Mouse (Mus musculus): Measurements from ENCODE around the gene Socs7. TPM values are rescaled to one million over a fixed set of nuclear protein-coding genes. Genes with fewer than 3 reads are reported as not detected.

The Socs7 gene
- polyA plus RNA-seq, 1 experiment, result 10.0 TPM

DNA sequence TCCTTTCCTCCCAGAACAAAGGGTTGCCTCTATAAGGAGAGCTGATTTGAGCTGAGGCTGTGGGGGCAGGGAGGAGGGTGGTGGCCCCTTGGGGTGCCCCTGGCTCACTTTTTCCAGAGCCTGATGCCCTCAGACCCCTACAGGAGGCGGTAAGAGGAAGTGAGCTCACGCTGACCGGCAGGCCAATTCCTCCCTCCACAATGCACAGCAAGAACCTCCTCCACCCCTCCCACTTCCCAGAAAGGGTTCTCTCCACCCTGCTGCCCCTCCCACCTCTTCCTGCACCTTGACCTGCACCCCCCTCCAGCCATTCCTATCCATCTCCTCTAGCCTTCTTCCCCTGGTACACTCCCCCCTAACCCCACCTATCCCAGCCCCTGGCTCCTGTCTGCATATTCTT lies 49.8 kb downstream of the Socs7 start:
- no peak overlapping the region for H3K4me3 ChIP-seq (ENCODE audit: insufficient read depth, low read length)

GRCm38 (mm10) chr11:97412808-97413347 lies 50.5 kb downstream of the Socs7 start:
- no peak overlapping the region for H3K4me3 ChIP-seq (ENCODE audit: insufficient read depth, low read length)
- H3K27ac ChIP-seq (ENCODE audit: insufficient read depth, low read length), result no peak overlapping the region
- no peak for TF ChIP-seq CTCF (IDR thresholded peaks at IDR 0.05; ENCODE audit: borderline replicate concordance, insufficient read depth, low read length)
- no peak for TF ChIP-seq POLR2A (IDR thresholded peaks at IDR 0.05; ENCODE audit: low read depth, low read length)
- H3K4me1 ChIP-seq (ENCODE audit: control insufficient read depth, insufficient read depth, low read length), result peaks cover 4% of the 10 kb centered on the region; the same call in 1 of the 2 replicates

More for the DNA sequence above, 49.8 kb downstream of the Socs7 start:
- TF ChIP-seq POLR2A (IDR thresholded peaks at IDR 0.05; ENCODE audit: low read depth, low read length) (no peak), CTCF (IDR thresholded peaks at IDR 0.05; ENCODE audit: borderline replicate concordance, insufficient read depth, low read length) (no peak)
- H3K4me1 ChIP-seq (ENCODE audit: control insufficient read depth, insufficient read depth, low read length), result no peaks in the 10 kb centered on the region
- H3K27ac ChIP-seq (ENCODE audit: insufficient read depth, low read length), result no peak overlapping the region

- Histone ChIP-seq H3K4me1 (ENCODE audit: control insufficient read depth, insufficient read depth, low read length) (peaks cover 9% of the 10 kb centered on the region; the same call in 1 of the 2 replicates), H3K27ac (ENCODE audit: insufficient read depth, low read length) (peak within 1 kb of the TSS; percentile 70), H3K4me3 (ENCODE audit: insufficient read depth, low read length) (peak within 1 kb of the TSS; percentile 91)
- TF ChIP-seq POLR2A (IDR thresholded peaks at IDR 0.05; ENCODE audit: low read depth, low read length), result peak; percentile 76
- TF ChIP-seq CTCF (IDR thresholded peaks at IDR 0.05; ENCODE audit: borderline replicate concordance, insufficient read depth, low read length), result no peak
These were observed 53.0 kb downstream of the Socs7 start, which contains the start of gene Arhgap23 for GRCm38 (mm10) chr11:97415330-97415711. Gene Arhgap23 (plus strand): TSS chr11:97415533.

DNA sequence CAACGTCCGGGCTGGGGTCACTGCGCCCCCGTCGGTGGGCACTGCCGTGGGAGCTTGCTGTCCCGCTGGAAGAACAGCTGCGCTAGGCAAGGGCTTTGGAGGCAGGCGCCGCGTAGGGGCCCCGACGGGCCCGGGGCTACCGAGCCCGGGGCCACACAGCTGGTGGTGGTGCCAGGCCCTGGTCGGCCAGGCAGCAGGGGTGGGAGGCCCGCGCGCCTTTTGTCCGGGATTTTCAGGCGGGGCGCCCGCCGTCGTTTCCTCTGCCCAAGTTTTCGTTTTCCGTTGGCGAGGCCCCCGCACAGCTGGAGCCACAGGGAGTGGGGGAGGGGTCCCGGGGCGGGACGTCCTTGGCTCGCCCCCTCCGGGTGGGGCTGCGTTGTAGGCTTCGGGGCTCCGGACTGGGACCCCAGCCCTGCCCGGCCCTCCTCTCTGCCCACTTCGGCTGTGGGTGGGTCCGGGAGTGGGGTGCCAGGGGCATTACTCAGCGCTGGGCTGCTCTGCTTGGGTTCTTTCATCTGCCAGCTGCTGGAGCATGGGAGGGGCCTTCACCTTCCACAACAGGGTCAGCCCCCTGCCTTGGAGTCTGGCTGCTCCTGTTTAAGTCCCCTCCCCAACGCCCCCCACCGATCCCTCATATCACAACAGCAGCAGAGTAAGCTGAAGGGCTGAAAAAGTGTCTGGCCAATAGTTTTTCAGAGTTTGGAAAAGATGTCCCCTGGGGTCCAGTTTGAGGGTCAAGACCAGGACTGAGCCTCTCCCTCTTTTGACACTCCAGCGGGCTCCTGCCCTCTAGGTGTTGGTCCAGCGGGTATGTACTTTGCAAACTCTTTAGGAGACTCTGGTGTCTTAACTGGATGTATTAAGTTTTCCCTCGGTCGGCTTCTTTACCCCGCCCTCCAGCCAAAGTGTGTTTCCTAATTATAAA lies 53.6 kb downstream of the Socs7 start:
- peaks cover 9% of the 10 kb centered on the region; the same call in 1 of the 2 replicates for H3K4me1 ChIP-seq (ENCODE audit: control insufficient read depth, insufficient read depth, low read length)
- peak overlapping the region; percentile 70 for H3K27ac ChIP-seq (ENCODE audit: insufficient read depth, low read length)
- peak overlapping the region; percentile 91 for H3K4me3 ChIP-seq (ENCODE audit: insufficient read depth, low read length)
- TF ChIP-seq POLR2A (IDR thresholded peaks at IDR 0.05; ENCODE audit: low read depth, low read length) (no peak; the same call in 1 of the 2 replicates), CTCF (IDR thresholded peaks at IDR 0.05; ENCODE audit: borderline replicate concordance, insufficient read depth, low read length) (no peak)

- Histone ChIP-seq H3K4me1 (ENCODE audit: control insufficient read depth, insufficient read depth, low read length) (peaks cover 9% of the 10 kb centered on the region; the same call in 1 of the 2 replicates), H3K4me3 (ENCODE audit: insufficient read depth, low read length) (peak overlapping the region; percentile 91), H3K27ac (ENCODE audit: insufficient read depth, low read length) (peak overlapping the region; percentile 23; the same call in 1 of the 2 replicates)
- no peak for TF ChIP-seq POLR2A (IDR thresholded peaks at IDR 0.05; ENCODE audit: low read depth, low read length)
- no peak for TF ChIP-seq CTCF (IDR thresholded peaks at IDR 0.05; ENCODE audit: borderline replicate concordance, insufficient read depth, low read length)
These were observed 54.3 kb downstream of the Socs7 start for GRCm38 (mm10) chr11:97416637-97417035.

GRCm38 (mm10) chr11:97418834-97419539 lies 56.6 kb downstream of the Socs7 start:
- Histone ChIP-seq H3K27ac (ENCODE audit: insufficient read depth, low read length) (no peak overlapping the region), H3K4me1 (ENCODE audit: control insufficient read depth, insufficient read depth, low read length) (peaks cover 9% of the 10 kb centered on the region; the same call in 1 of the 2 replicates), H3K4me3 (ENCODE audit: insufficient read depth, low read length) (no peak overlapping the region)
- no peak for TF ChIP-seq CTCF (IDR thresholded peaks at IDR 0.05; ENCODE audit: borderline replicate concordance, insufficient read depth, low read length)
- TF ChIP-seq POLR2A (IDR thresholded peaks at IDR 0.05; ENCODE audit: low read depth, low read length), result no peak

DNA sequence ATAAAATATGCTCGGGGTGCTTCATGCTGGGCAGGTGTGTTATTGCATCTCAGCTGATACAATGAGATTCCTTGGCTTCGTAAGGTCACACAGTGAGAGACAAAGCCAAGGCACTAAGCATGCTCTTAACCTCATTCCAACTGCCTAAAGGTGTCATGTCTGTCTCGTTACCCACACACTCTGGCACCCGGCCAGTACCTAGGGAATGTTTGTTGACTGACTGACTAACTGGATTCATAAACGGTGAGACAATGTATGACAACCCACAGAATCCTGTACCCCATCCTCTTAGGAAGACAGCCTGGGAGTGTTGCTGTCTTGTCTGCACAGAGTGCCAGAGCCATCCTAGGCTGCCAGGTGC lies 57.2 kb downstream of the Socs7 start:
- H3K4me3 ChIP-seq (ENCODE audit: insufficient read depth, low read length), result no peak overlapping the region
- TF ChIP-seq CTCF (IDR thresholded peaks at IDR 0.05; ENCODE audit: borderline replicate concordance, insufficient read depth, low read length) (no peak), POLR2A (IDR thresholded peaks at IDR 0.05; ENCODE audit: low read depth, low read length) (no peak)
- no peak overlapping the region for H3K27ac ChIP-seq (ENCODE audit: insufficient read depth, low read length)
- H3K4me1 ChIP-seq (ENCODE audit: control insufficient read depth, insufficient read depth, low read length), result peaks cover 9% of the 10 kb centered on the region; the same call in 1 of the 2 replicates

DNA sequence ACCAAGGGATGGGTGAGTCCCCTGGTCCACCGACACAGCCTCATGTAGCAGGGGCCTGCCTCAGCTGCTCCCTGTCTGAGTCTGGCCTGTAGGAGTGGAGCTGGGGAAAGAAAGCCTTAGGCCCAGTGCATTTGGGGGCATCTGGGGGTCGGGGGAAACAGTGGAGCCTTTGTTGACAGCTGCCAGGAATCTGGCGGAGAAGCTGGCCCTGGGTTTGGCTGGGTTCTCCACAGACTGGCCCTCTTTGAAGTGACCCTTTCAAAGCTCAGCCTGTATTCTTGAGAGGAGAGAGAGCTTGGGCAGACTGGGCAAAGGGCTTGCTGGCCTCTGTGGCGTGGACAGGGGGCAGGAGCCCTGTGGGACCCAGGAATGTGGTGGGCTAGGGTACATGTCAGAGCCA lies 60.2 kb downstream of the Socs7 start:
- no peak for TF ChIP-seq POLR2A (IDR thresholded peaks at IDR 0.05; ENCODE audit: low read depth, low read length)
- no peak for TF ChIP-seq CTCF (IDR thresholded peaks at IDR 0.05; ENCODE audit: borderline replicate concordance, insufficient read depth, low read length)
- H3K4me1 ChIP-seq (ENCODE audit: control insufficient read depth, insufficient read depth, low read length), result peaks cover 14% of the 10 kb centered on the region
- H3K27ac ChIP-seq (ENCODE audit: insufficient read depth, low read length), result no peak overlapping the region
- H3K4me3 ChIP-seq (ENCODE audit: insufficient read depth, low read length), result no peak overlapping the region

GRCm38 (mm10) chr11:97424092-97424692 lies 61.8 kb downstream of the Socs7 start:
- H3K4me3 ChIP-seq (ENCODE audit: insufficient read depth, low read length), result no peak overlapping the region
- peaks cover 16% of the 10 kb centered on the region for H3K4me1 ChIP-seq (ENCODE audit: control insufficient read depth, insufficient read depth, low read length)
- H3K27ac ChIP-seq (ENCODE audit: insufficient read depth, low read length), result no peak overlapping the region
- TF ChIP-seq POLR2A (IDR thresholded peaks at IDR 0.05; ENCODE audit: low read depth, low read length), result no peak
- no peak for TF ChIP-seq CTCF (IDR thresholded peaks at IDR 0.05; ENCODE audit: borderline replicate concordance, insufficient read depth, low read length)
